Mouse (Mus musculus): ENCODE measurements around the gene Ptprk.

The Ptprk gene

GRCm38 (mm10) chr10:28422622-28423021 lies 348.0 kb downstream of the Ptprk start:
- no peak for DNase-seq (ENCODE audit: low spot score)

GRCm38 (mm10) chr10:28425371-28425770 lies 350.8 kb downstream of the Ptprk start:
- DNase-seq (ENCODE audit: low spot score) = no peak

GRCm38 (mm10) chr10:28436084-28436483 lies 361.5 kb downstream of the Ptprk start:
- no peak for DNase-seq (ENCODE audit: low spot score)

GRCm38 (mm10) chr10:28449853-28450252 lies 375.2 kb downstream of the Ptprk start:
- no peak for DNase-seq (ENCODE audit: low spot score)

- no peak for DNase-seq (ENCODE audit: low spot score)
These were observed 376.0 kb downstream of the Ptprk start for GRCm38 (mm10) chr10:28450642-28451041.

- no peak for DNase-seq (ENCODE audit: low spot score)
These were observed 383.4 kb downstream of the Ptprk start for GRCm38 (mm10) chr10:28458027-28458426.

- no peak for DNase-seq (ENCODE audit: low spot score)
These were observed 385.3 kb downstream of the Ptprk start for GRCm38 (mm10) chr10:28459963-28460362.

GRCm38 (mm10) chr10:28463706-28464105 lies 389.1 kb downstream of the Ptprk start:
- DNase-seq (ENCODE audit: low spot score) = no peak

- DNase-seq (ENCODE audit: low spot score) = no peak
These were observed 390.3 kb downstream of the Ptprk start for GRCm38 (mm10) chr10:28464766-28465548.

GRCm38 (mm10) chr10:28485574-28485973 lies 411.0 kb downstream of the Ptprk start:
- DNase-seq (ENCODE audit: low spot score) = no peak

GRCm38 (mm10) chr10:28491006-28491405 lies 416.4 kb downstream of the Ptprk start:
- DNase-seq (ENCODE audit: low spot score) = no peak

- no peak for DNase-seq (ENCODE audit: low spot score)
These were observed 417.6 kb downstream of the Ptprk start for GRCm38 (mm10) chr10:28492206-28492605.

GRCm38 (mm10) chr10:28492870-28493269 lies 418.2 kb downstream of the Ptprk start:
- DNase-seq (ENCODE audit: low spot score) = no peak

- DNase-seq (ENCODE audit: low spot score) = no peak
These were observed 418.7 kb downstream of the Ptprk start for GRCm38 (mm10) chr10:28493271-28493861.

GRCm38 (mm10) chr10:28497791-28498190 lies 423.2 kb downstream of the Ptprk start:
- no peak for DNase-seq (ENCODE audit: low spot score)

GRCm38 (mm10) chr10:28498504-28498903 lies 423.9 kb downstream of the Ptprk start:
- DNase-seq (ENCODE audit: low spot score) = no peak

- no peak for DNase-seq (ENCODE audit: low spot score)
These were observed 439.0 kb downstream of the Ptprk start for GRCm38 (mm10) chr10:28513601-28514000.

- DNase-seq (ENCODE audit: low spot score) = no peak
These were observed 441.5 kb downstream of the Ptprk start for GRCm38 (mm10) chr10:28516147-28516546.

GRCm38 (mm10) chr10:28518297-28518696 lies 443.7 kb downstream of the Ptprk start:
- DNase-seq (ENCODE audit: low spot score) = no peak

GRCm38 (mm10) chr10:28519861-28520260 lies 445.2 kb downstream of the Ptprk start:
- DNase-seq (ENCODE audit: low spot score) = no peak

GRCm38 (mm10) chr10:28523992-28524735 lies 449.5 kb downstream of the Ptprk start:
- DNase-seq (ENCODE audit: low spot score) = no peak

GRCm38 (mm10) chr10:28540595-28540994 lies 466.0 kb downstream of the Ptprk start:
- no peak for DNase-seq (ENCODE audit: low spot score)

- DNase-seq (ENCODE audit: low spot score) = no peak
These were observed 468.1 kb downstream of the Ptprk start for GRCm38 (mm10) chr10:28542754-28543153.

Measured in spleen, adult 12 weeks (tissue).